18 mouse cellular contexts compared by ENCODE assay signal in the genomic region with DNA sequence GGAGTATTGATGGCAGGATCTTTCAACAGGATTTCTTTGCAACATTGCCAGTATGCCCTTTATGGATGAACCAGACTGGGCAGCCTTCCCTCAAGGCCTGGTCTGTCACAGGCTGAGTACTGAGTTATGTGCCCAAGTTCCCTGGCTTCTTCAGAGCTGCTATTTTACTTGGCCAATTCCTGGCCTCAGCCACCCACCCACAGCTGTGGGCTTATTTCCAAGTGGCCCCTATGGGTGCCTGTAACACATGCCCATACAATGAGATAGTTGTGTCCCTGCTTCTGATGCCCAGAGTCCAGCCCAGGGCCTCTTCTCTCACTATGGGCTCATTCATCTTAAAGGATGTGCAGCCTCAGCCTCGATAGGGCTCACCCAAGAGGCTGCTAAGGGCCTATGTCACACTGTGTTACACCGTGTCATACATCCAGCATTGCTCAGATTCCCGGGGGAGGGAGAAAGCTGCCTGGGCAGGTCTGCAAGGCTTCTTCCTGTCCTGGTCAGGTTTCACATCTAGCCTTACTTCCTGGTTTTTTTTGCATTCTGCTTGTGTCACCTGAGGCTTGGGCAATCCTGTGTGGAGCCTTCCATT.
DNase-seq lines count a peak whose midpoint lies in the region; ATAC-seq and TF ChIP-seq lines count a peak whose summit lies in the region.
"Had no signal": no experiment of that assay in that cellular context is flagged by ENCODE, and none has a peak within 500 bp of the region (broad histone marks: within the 10 kb centered on the region; RNA-seq: fewer than 3 reads in every experiment).

No protein-coding gene starts in this region.

- H3K27me3 ChIP-seq in forebrain, embryonic 10.5 days (ENCODE audit: poor library complexity, severe bottlenecking): no peaks in the 10 kb centered on the region
- no peaks in the 10 kb centered on the region for H3K27me3 ChIP-seq in forebrain, embryonic 15.5 days
- no peaks in the 10 kb centered on the region; the same call in 1 of the 2 replicates for H3K27me3 ChIP-seq in kidney, embryonic 14.5 days (ENCODE audit: control insufficient read depth, insufficient read depth, low read length)
- no peaks in the 10 kb centered on the region for H3K27me3 ChIP-seq in kidney, adult 2 months (replicated peaks; ENCODE audit: control insufficient read depth, insufficient read depth, low read length)
- no peaks in the 10 kb centered on the region for H3K27me3 ChIP-seq in embryonic facial prominence, embryonic 10.5 days (replicated peaks; ENCODE audit: low read depth, poor library complexity, severe bottlenecking)
- no peaks in the 10 kb centered on the region for H3K27me3 ChIP-seq in limb, embryonic 10.5 days (ENCODE audit: low read depth, poor library complexity, severe bottlenecking)
- H3K27me3 ChIP-seq: forebrain, embryonic 12.5 days; neural tube, embryonic 13.5 days; Patski had no signal

- no peak overlapping the region for H3K4me2 ChIP-seq in forebrain, embryonic 15.5 days (replicated peaks)
- H3K4me2 ChIP-seq in kidney, embryonic 14.5 days (replicated peaks; ENCODE audit: low read depth, low read length): no peak overlapping the region
- H3K4me2 ChIP-seq: forebrain, embryonic 12.5 days; neural tube, embryonic 13.5 days had no signal

- no peak for DNase-seq in forebrain, embryonic 10.5 days (ENCODE audit: extremely low spot score, low spot score)
- no peak for DNase-seq in kidney, adult 2 months
- DNase-seq in embryonic facial prominence, embryonic 10.5 days (ENCODE audit: low spot score): peak; percentile 23
- no peak for DNase-seq in limb, embryonic 10.5 days (ENCODE audit: low spot score)
- DNase-seq in ovary, adult 18-20 months (ENCODE audit: low spot score): no peak
- DNase-seq in urinary bladder, adult 18-20 months (ENCODE audit: low spot score in 2 of 2): no peak
- DNase-seq: cerebellum, postnatal 14 days; heart, adult 2 months; liver; lung, adult 2 months; thymus, adult 2 months had no signal

- no peak overlapping the region for H3K9ac ChIP-seq in forebrain, embryonic 15.5 days (replicated peaks)
- no peak overlapping the region for H3K9ac ChIP-seq in kidney, embryonic 14.5 days (ENCODE audit: low read depth, low read length)
- H3K9ac ChIP-seq: forebrain, embryonic 12.5 days; neural tube, embryonic 13.5 days had no signal

- H3K36me3 ChIP-seq in forebrain, embryonic 10.5 days (replicated peaks): no peaks in the 10 kb centered on the region
- H3K36me3 ChIP-seq in forebrain, embryonic 15.5 days: no peaks in the 10 kb centered on the region
- no peaks in the 10 kb centered on the region for H3K36me3 ChIP-seq in kidney, embryonic 14.5 days (ENCODE audit: control insufficient read depth, insufficient read depth, low read length)
- no peaks in the 10 kb centered on the region for H3K36me3 ChIP-seq in kidney, adult 2 months (ENCODE audit: control insufficient read depth, insufficient read depth, low read length)
- H3K36me3 ChIP-seq in embryonic facial prominence, embryonic 10.5 days (replicated peaks): no peaks in the 10 kb centered on the region
- H3K36me3 ChIP-seq in limb, embryonic 10.5 days: no peaks in the 10 kb centered on the region
- H3K36me3 ChIP-seq: forebrain, embryonic 12.5 days; neural tube, embryonic 13.5 days had no signal

- TF ChIP-seq CTCF in kidney, adult 2 months (conservative IDR thresholded peaks at IDR 0.05; ENCODE audit: insufficient read depth, insufficient read length, low read depth, low read length): no peak

- no peak for TF ChIP-seq POLR2A in kidney, adult 2 months (IDR thresholded peaks at IDR 0.05; ENCODE audit: low read depth, low read length)

- peaks cover 45% of the 10 kb centered on the region for H3K4me1 ChIP-seq in forebrain, embryonic 10.5 days
- no peaks in the 10 kb centered on the region for H3K4me1 ChIP-seq in forebrain, embryonic 15.5 days
- no peaks in the 10 kb centered on the region for H3K4me1 ChIP-seq in kidney, embryonic 14.5 days (ENCODE audit: control insufficient read depth, insufficient read depth, low read length)
- H3K4me1 ChIP-seq in kidney, adult 2 months (ENCODE audit: control insufficient read depth, insufficient read depth, low read length): no peaks in the 10 kb centered on the region
- H3K4me1 ChIP-seq in embryonic facial prominence, embryonic 10.5 days: peaks cover 47% of the 10 kb centered on the region
- peaks cover 57% of the 10 kb centered on the region for H3K4me1 ChIP-seq in limb, embryonic 10.5 days
- H3K4me1 ChIP-seq: forebrain, embryonic 12.5 days; neural tube, embryonic 13.5 days had no signal

- H3K9me3 ChIP-seq in forebrain, embryonic 10.5 days: peaks cover 6% of the 10 kb centered on the region; the same call in 1 of the 2 replicates
- no peaks in the 10 kb centered on the region for H3K9me3 ChIP-seq in forebrain, embryonic 15.5 days
- H3K9me3 ChIP-seq in kidney, embryonic 14.5 days (ENCODE audit: control insufficient read depth, low read length): no peaks in the 10 kb centered on the region
- 0 out of 2 replicates have a peak, but pooled peaks cover 6% of the 10 kb centered on the region for H3K9me3 ChIP-seq in embryonic facial prominence, embryonic 10.5 days
- no peaks in the 10 kb centered on the region for H3K9me3 ChIP-seq in limb, embryonic 10.5 days (replicated peaks)
- H3K9me3 ChIP-seq: forebrain, embryonic 12.5 days; neural tube, embryonic 13.5 days had no signal

- ATAC-seq in forebrain, embryonic 15.5 days (replicated peaks): no peak
- ATAC-seq in kidney, embryonic 14.5 days (ENCODE audit: low FRiP score, low TSS enrichment): 0 out of 2 replicates have a peak, but pooled peaks have one; percentile 56
- ATAC-seq: midbrain, embryonic 16.5 days had no signal

- peak overlapping the region; percentile 60 for H3K27ac ChIP-seq in forebrain, embryonic 10.5 days
- H3K27ac ChIP-seq in forebrain, embryonic 15.5 days (replicated peaks): no peak overlapping the region
- H3K27ac ChIP-seq in kidney, embryonic 14.5 days (ENCODE audit: low read depth, low read length): no peak overlapping the region
- H3K27ac ChIP-seq in kidney, adult 2 months (ENCODE audit: insufficient read depth, low read depth, low read length): no peak overlapping the region
- H3K27ac ChIP-seq in embryonic facial prominence, embryonic 10.5 days (replicated peaks): peak overlapping the region; percentile 72
- H3K27ac ChIP-seq in limb, embryonic 10.5 days: peak overlapping the region; percentile 80
- H3K27ac ChIP-seq: forebrain, embryonic 12.5 days; heart, adult 2 months; kidney, postnatal 0 days; neural tube, embryonic 13.5 days had no signal

- 53% methylated on average over 3 of the region's 3 CpGs for WGBS in forebrain, embryonic 10.5 days
- 71% methylated on average over 3 of the region's 3 CpGs for WGBS in forebrain, embryonic 15.5 days
- WGBS in kidney, embryonic 14.5 days: 49% methylated on average over 3 of the region's 3 CpGs
- 51% methylated on average over 3 of the region's 3 CpGs for whole genome bisulfite sequencing in kidney, adult 2 months
- 36% methylated on average over 3 of the region's 3 CpGs for WGBS in embryonic facial prominence, embryonic 10.5 days
- 70% methylated on average over 3 of the region's 3 CpGs for WGBS in limb, embryonic 10.5 days

- H3K4me3 ChIP-seq in forebrain, embryonic 10.5 days: no peak overlapping the region
- H3K4me3 ChIP-seq in forebrain, embryonic 15.5 days: no peak overlapping the region
- H3K4me3 ChIP-seq in kidney, embryonic 14.5 days (ENCODE audit: low read length): no peak overlapping the region
- no peak overlapping the region for H3K4me3 ChIP-seq in kidney, adult 2 months (ENCODE audit: insufficient read depth, low read depth, low read length)
- H3K4me3 ChIP-seq in embryonic facial prominence, embryonic 10.5 days: no peak overlapping the region
- no peak overlapping the region for H3K4me3 ChIP-seq in limb, embryonic 10.5 days
- H3K4me3 ChIP-seq: forebrain, embryonic 12.5 days; heart, adult 2 months; neural tube, embryonic 13.5 days had no signal

Comparison
In these comparisons a context has a peak if more than half of its experiments do, and no peak if none do; other contexts are left out.
1. H3K27ac ChIP-seq: peak in forebrain, embryonic 10.5 days (single experiment), embryonic facial prominence, embryonic 10.5 days (single experiment) and limb, embryonic 10.5 days (single experiment); none in forebrain, embryonic 15.5 days (single experiment), kidney, embryonic 14.5 days (single experiment) and kidney, adult 2 months (single experiment).